Mouse (Mus musculus): ENCODE data around the gene Zfand6.

The Zfand6 gene

GRCm38 (mm10) chr7:84649016-84649415 is 40.7 kb downstream of the Zfand6 start:
- no peak for DNase-seq

- DNase-seq: no peak
These were observed 43.5 kb downstream of the Zfand6 start for GRCm38 (mm10) chr7:84646256-84646655.

GRCm38 (mm10) chr7:84643270-84643998 is 46.3 kb downstream of the Zfand6 start:
- DNase-seq: no peak

- DNase-seq: no peak
These were observed 47.4 kb downstream of the Zfand6 start for GRCm38 (mm10) chr7:84642159-84642928.

- no peak for DNase-seq
These were observed 52.8 kb downstream of the Zfand6 start for GRCm38 (mm10) chr7:84636939-84637338.

- no peak for DNase-seq
These were observed 57.9 kb downstream of the Zfand6 start for GRCm38 (mm10) chr7:84631878-84632277.

- DNase-seq: no peak
These were observed 66.0 kb downstream of the Zfand6 start for GRCm38 (mm10) chr7:84623718-84624117.

GRCm38 (mm10) chr7:84620956-84621355 is 68.8 kb downstream of the Zfand6 start:
- DNase-seq: no peak

- DNase-seq: no peak
These were observed 70.8 kb downstream of the Zfand6 start for GRCm38 (mm10) chr7:84618951-84619350.

- DNase-seq: no peak
These were observed 77.3 kb downstream of the Zfand6 start for GRCm38 (mm10) chr7:84612445-84612844.

- no peak for DNase-seq
These were observed 78.2 kb downstream of the Zfand6 start for GRCm38 (mm10) chr7:84611609-84612008.

- no peak for DNase-seq
These were observed 83.4 kb downstream of the Zfand6 start, which contains the start of gene Fah for GRCm38 (mm10) chr7:84606293-84606749. TSS of gene Fah (minus strand) at chr7:84606722.

- DNase-seq: peak; percentile 72
These were observed 84.0 kb downstream of the Zfand6 start for GRCm38 (mm10) chr7:84605704-84606292.

GRCm38 (mm10) chr7:84605033-84605687 is 84.6 kb downstream of the Zfand6 start:
- no peak for DNase-seq

GRCm38 (mm10) chr7:84604501-84604900 is 85.3 kb downstream of the Zfand6 start:
- DNase-seq: no peak

GRCm38 (mm10) chr7:84601331-84601730 is 88.4 kb downstream of the Zfand6 start:
- no peak for DNase-seq

- no peak for DNase-seq
These were observed 89.1 kb downstream of the Zfand6 start for GRCm38 (mm10) chr7:84600631-84601030.

- no peak for DNase-seq
These were observed 93.1 kb downstream of the Zfand6 start for GRCm38 (mm10) chr7:84596633-84597032.

GRCm38 (mm10) chr7:84596002-84596401 is 93.8 kb downstream of the Zfand6 start:
- no peak for DNase-seq

- DNase-seq: no peak
These were observed 94.8 kb downstream of the Zfand6 start for GRCm38 (mm10) chr7:84594917-84595303.

- peak; percentile 16 for DNase-seq
These were observed 95.5 kb downstream of the Zfand6 start for GRCm38 (mm10) chr7:84594087-84594916.

- DNase-seq: no peak
These were observed 98.4 kb downstream of the Zfand6 start for GRCm38 (mm10) chr7:84591347-84591746.
